Mouse (Mus musculus): ENCODE measurements around the gene Cep83. TPM values are rescaled to one million over a fixed set of nuclear protein-coding genes. Genes with fewer than 3 reads are reported as not detected.

Gene Cep83
- total and polyA plus RNA-seq, 2 experiments from 2014 or later: 14.4 TPM

GRCm38 (mm10) chr10:94734829-94735228 is 46.4 kb downstream of the Cep83 start:
- ATAC-seq (ENCODE audit: insufficient read depth, low read depth): no peak
- H3K4me2 ChIP-seq (ENCODE audit: low read depth, low read length): no peak overlapping the region
- WGBS: 90% methylated on average over 3 of the region's 3 CpGs
- H3K4me1 ChIP-seq (ENCODE audit: control insufficient read depth, insufficient read depth): no peaks in the 10 kb centered on the region
- no peak for DNase-seq (ENCODE audit: low spot score)
- H3K9me3 ChIP-seq (replicated peaks; ENCODE audit: control insufficient read depth, low read length): no peaks in the 10 kb centered on the region
- no peak overlapping the region for H3K4me3 ChIP-seq (ENCODE audit: low read depth, low read length)
- H3K27ac ChIP-seq (ENCODE audit: low read depth): no peak overlapping the region
- H3K27me3 ChIP-seq (ENCODE audit: control insufficient read depth, insufficient read depth, low read length): no peaks in the 10 kb centered on the region
- H3K36me3 ChIP-seq (replicated peaks; ENCODE audit: control insufficient read depth, insufficient read depth, low read length): no peaks in the 10 kb centered on the region
- no peak overlapping the region for H3K9ac ChIP-seq (replicated peaks; ENCODE audit: low read depth, low read length)
- TF ChIP-seq CTCF (IDR thresholded peaks at IDR 0.05; ENCODE audit: low read depth) (no peak), EP300 (IDR thresholded peaks at IDR 0.05; ENCODE audit: low read depth) (no peak)

- no peak for ATAC-seq (ENCODE audit: insufficient read depth, low read depth)
- no peak overlapping the region for H3K27ac ChIP-seq (ENCODE audit: low read depth)
Measured at GRCm38 (mm10) chr10:94740221-94740620, 51.8 kb downstream of the Cep83 start.

GRCm38 (mm10) chr10:94741459-94741858 is 53.0 kb downstream of the Cep83 start:
- TF ChIP-seq EP300 (IDR thresholded peaks at IDR 0.05; ENCODE audit: low read depth): no peak
- no peak for TF ChIP-seq CTCF (IDR thresholded peaks at IDR 0.05; ENCODE audit: low read depth)
- ATAC-seq (ENCODE audit: insufficient read depth, low read depth): no peak

More at GRCm38 (mm10) chr10:94740221-94740620, 51.8 kb downstream of the Cep83 start:
- H3K36me3 ChIP-seq (replicated peaks; ENCODE audit: control insufficient read depth, insufficient read depth, low read length): 0 out of 2 replicates have a peak, but pooled peaks cover 3% of the 10 kb centered on the region
- no peak for DNase-seq (ENCODE audit: low spot score)
- no peak overlapping the region for H3K9ac ChIP-seq (replicated peaks; ENCODE audit: low read depth, low read length)
- no peaks in the 10 kb centered on the region for H3K9me3 ChIP-seq (replicated peaks; ENCODE audit: control insufficient read depth, low read length)
- 32% methylated on average over 2 of the region's 2 CpGs for WGBS
- TF ChIP-seq CTCF (IDR thresholded peaks at IDR 0.05; ENCODE audit: low read depth) (no peak), EP300 (IDR thresholded peaks at IDR 0.05; ENCODE audit: low read depth) (no peak)
- H3K4me3 ChIP-seq (ENCODE audit: low read depth, low read length): no peak overlapping the region
- 0 out of 2 replicates have a peak, but pooled peaks cover 3% of the 10 kb centered on the region for H3K4me1 ChIP-seq (ENCODE audit: control insufficient read depth, insufficient read depth)
- H3K27me3 ChIP-seq (ENCODE audit: control insufficient read depth, insufficient read depth, low read length): no peaks in the 10 kb centered on the region
- H3K4me2 ChIP-seq (ENCODE audit: low read depth, low read length): no peak overlapping the region

DNA sequence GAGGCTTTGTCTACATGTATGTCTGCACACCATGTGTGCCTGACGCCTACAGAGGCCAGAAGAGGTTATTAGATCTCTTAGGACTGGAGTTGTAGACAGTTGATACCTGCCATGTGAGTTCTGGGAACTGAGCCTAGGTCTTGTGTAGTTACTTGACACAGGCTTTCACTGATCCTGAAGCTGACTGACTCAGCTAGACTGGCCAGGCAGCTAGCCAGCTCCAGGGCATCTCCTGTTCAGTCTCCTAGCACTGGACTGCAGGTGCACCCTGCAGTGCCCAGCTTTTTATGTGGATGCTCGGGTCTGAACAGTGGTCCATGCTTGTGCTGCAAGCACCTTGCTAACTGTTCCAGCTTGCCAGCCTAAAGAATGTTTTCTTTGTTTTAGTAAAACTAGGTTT is 58.6 kb downstream of the Cep83 start:
- Histone ChIP-seq H3K9ac (replicated peaks; ENCODE audit: low read depth, low read length) (no peak overlapping the region), H3K4me3 (ENCODE audit: low read depth, low read length) (no peak overlapping the region), H3K36me3 (replicated peaks; ENCODE audit: control insufficient read depth, insufficient read depth, low read length) (peaks cover 13% of the 10 kb centered on the region), H3K4me1 (ENCODE audit: control insufficient read depth, insufficient read depth) (no peaks in the 10 kb centered on the region), H3K27me3 (ENCODE audit: control insufficient read depth, insufficient read depth, low read length) (no peaks in the 10 kb centered on the region), H3K4me2 (ENCODE audit: low read depth, low read length) (no peak overlapping the region), H3K9me3 (replicated peaks; ENCODE audit: control insufficient read depth, low read length) (no peaks in the 10 kb centered on the region), H3K27ac (ENCODE audit: low read depth) (no peak overlapping the region)
- 71% methylated on average over 2 of the region's 2 CpGs for WGBS
- DNase-seq (ENCODE audit: low spot score) (no peak), ATAC-seq (ENCODE audit: insufficient read depth, low read depth) (no peak)
- no peak for TF ChIP-seq CTCF (IDR thresholded peaks at IDR 0.05; ENCODE audit: low read depth)
- TF ChIP-seq EP300 (IDR thresholded peaks at IDR 0.05; ENCODE audit: low read depth): no peak

More at GRCm38 (mm10) chr10:94741459-94741858, 53.0 kb downstream of the Cep83 start:
- Histone ChIP-seq H3K4me1 (ENCODE audit: control insufficient read depth, insufficient read depth) (0 out of 2 replicates have a peak, but pooled peaks cover 3% of the 10 kb centered on the region), H3K27ac (ENCODE audit: low read depth) (no peak overlapping the region), H3K4me2 (ENCODE audit: low read depth, low read length) (no peak overlapping the region), H3K4me3 (ENCODE audit: low read depth, low read length) (no peak overlapping the region), H3K9ac (replicated peaks; ENCODE audit: low read depth, low read length) (no peak overlapping the region), H3K9me3 (replicated peaks; ENCODE audit: control insufficient read depth, low read length) (no peaks in the 10 kb centered on the region), H3K36me3 (replicated peaks; ENCODE audit: control insufficient read depth, insufficient read depth, low read length) (0 out of 2 replicates have a peak, but pooled peaks cover 3% of the 10 kb centered on the region), H3K27me3 (ENCODE audit: control insufficient read depth, insufficient read depth, low read length) (no peaks in the 10 kb centered on the region)
- DNase-seq (ENCODE audit: low spot score): no peak
- WGBS: 96% methylated on average over 3 of the region's 3 CpGs

DNA sequence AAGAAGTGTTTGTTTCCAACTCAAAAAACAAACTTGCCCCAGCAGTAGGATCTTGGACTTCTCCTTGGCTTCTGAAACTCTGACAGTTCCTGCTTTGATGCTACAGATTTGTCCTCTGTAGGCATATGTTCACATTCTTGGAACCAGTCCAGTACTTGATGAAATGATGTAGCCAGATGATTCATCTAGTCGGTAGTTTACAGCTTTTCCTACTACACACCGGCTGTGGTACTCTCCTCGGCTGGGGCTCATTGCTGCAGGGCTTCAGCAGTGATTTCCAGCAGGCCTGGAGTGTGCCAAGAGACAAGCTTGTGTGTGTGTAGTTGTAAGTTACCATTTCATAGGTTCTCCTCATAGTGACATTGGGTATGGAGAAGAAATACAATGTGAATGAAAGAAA is 83.0 kb downstream of the Cep83 start:
- no peak overlapping the region for H3K27ac ChIP-seq (ENCODE audit: low read depth)
- WGBS: 43% methylated on average over 3 of the region's 3 CpGs
- no peak for ATAC-seq (ENCODE audit: insufficient read depth, low read depth)
- 0 out of 2 replicates have a peak, but pooled peaks cover 4% of the 10 kb centered on the region for H3K36me3 ChIP-seq (replicated peaks; ENCODE audit: control insufficient read depth, insufficient read depth, low read length)
- TF ChIP-seq EP300 (IDR thresholded peaks at IDR 0.05; ENCODE audit: low read depth): no peak
- TF ChIP-seq CTCF (IDR thresholded peaks at IDR 0.05; ENCODE audit: low read depth): no peak
- no peaks in the 10 kb centered on the region for H3K27me3 ChIP-seq (ENCODE audit: control insufficient read depth, insufficient read depth, low read length)
- no peak overlapping the region for H3K4me2 ChIP-seq (ENCODE audit: low read depth, low read length)
- no peak for DNase-seq (ENCODE audit: low spot score)
- H3K9ac ChIP-seq (replicated peaks; ENCODE audit: low read depth, low read length): no peak overlapping the region
- H3K9me3 ChIP-seq (replicated peaks; ENCODE audit: control insufficient read depth, low read length): no peaks in the 10 kb centered on the region
- H3K4me1 ChIP-seq (ENCODE audit: control insufficient read depth, insufficient read depth): no peaks in the 10 kb centered on the region
- H3K4me3 ChIP-seq (ENCODE audit: low read depth, low read length): no peak overlapping the region

DNA sequence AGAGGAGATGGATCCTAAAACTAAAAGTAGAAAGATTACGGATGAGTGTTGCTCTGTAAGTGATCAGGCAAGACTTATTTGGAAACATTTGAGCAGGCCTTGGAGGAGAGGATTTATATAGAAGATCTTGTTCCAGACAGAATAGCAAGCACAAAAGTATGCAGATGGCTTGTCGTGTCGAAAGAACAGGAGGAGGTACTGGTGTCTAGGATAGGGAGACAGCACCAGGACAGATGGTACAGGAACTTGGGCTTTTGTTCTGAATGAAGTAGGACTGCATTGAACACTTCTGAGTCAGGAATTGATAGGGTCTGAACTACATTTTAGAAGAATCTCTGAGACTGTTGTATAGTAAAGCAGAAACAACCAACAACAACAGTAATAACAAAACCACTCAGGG is 89.1 kb downstream of the Cep83 start:
- H3K9ac ChIP-seq (replicated peaks; ENCODE audit: low read depth, low read length): no peak overlapping the region
- DNase-seq (ENCODE audit: low spot score): no peak
- no peaks in the 10 kb centered on the region for H3K9me3 ChIP-seq (replicated peaks; ENCODE audit: control insufficient read depth, low read length)
- no peaks in the 10 kb centered on the region for H3K4me1 ChIP-seq (ENCODE audit: control insufficient read depth, insufficient read depth)
- no peak overlapping the region for H3K27ac ChIP-seq (ENCODE audit: low read depth)
- TF ChIP-seq EP300 (IDR thresholded peaks at IDR 0.05; ENCODE audit: low read depth) (no peak), CTCF (IDR thresholded peaks at IDR 0.05; ENCODE audit: low read depth) (no peak)
- WGBS: 83% methylated on average over 3 of the region's 3 CpGs
- ATAC-seq (ENCODE audit: insufficient read depth, low read depth): no peak
- no peak overlapping the region for H3K4me2 ChIP-seq (ENCODE audit: low read depth, low read length)
- H3K4me3 ChIP-seq (ENCODE audit: low read depth, low read length): no peak overlapping the region
- no peaks in the 10 kb centered on the region for H3K27me3 ChIP-seq (ENCODE audit: control insufficient read depth, insufficient read depth, low read length)
- peaks cover 4% of the 10 kb centered on the region; the same call in 1 of the 2 replicates for H3K36me3 ChIP-seq (replicated peaks; ENCODE audit: control insufficient read depth, insufficient read depth, low read length)
